Mouse (Mus musculus) kidney, adult 2 months (tissue): ENCODE measurements around the gene Cmtm7.

Experiments used
- CTCF ChIP-seq: fragments of 200-500 bp; conservative IDR thresholded peaks from 2 replicates; pipeline ENCODE4 v1.5.1; 2011; ENCODE audit warnings: low read depth, mild to moderate bottlenecking, control low read depth, low read length, moderate library complexity, mixed read lengths; ENCODE audit not compliant: insufficient read depth, insufficient read length
- POLR2A ChIP-seq: fragments of 200-500 bp; IDR thresholded peaks from one replicate; pipeline ENCODE4 v1.6.1; 2011; ENCODE audit warnings: low read depth, low read length, control low read depth

DNA sequence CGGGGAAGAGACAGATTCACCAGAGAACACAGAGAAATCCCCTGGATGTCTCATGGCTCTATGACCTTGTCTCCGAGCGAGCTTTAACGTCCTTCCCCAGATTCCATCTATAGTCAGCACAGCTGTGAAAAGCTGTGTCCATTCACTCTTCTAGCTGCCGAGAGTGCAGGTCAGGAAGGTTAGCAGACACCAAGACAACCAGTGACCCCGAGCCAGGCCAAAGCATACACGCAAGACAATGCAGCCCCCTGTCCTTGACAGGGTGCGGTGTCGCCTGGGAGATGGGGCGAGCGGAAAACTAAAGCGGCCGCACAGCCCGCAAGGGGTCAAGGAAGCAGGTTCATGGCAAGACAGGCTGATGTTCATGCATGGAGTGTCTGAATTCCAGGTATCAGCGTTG, 19.6 kb upstream of the Cmtm7 start:
- TF ChIP-seq POLR2A (no peak), CTCF (no peak)
